Comparison of ENCODE assay signal across 15 mouse cellular contexts in genomic region chr15:89285004-89285403, GRCm38 (mm10). TPM values are rescaled to one million over a fixed set of nuclear protein-coding genes. Genes with fewer than 3 reads are reported as not detected.
DNase-seq lines count a peak whose midpoint lies in the region; ATAC-seq and TF ChIP-seq lines count a peak whose summit lies in the region.
"Had no signal": no experiment of that assay in that cellular context is flagged by ENCODE, and none has a peak within 500 bp of the region (broad histone marks: within the 10 kb centered on the region; RNA-seq: fewer than 3 reads in every experiment).

No protein-coding gene starts in this region.

- H3K9me3 ChIP-seq in erythroblast, embryonic 14.5 days (ENCODE audit: control insufficient read depth, low read length) = no peaks in the 10 kb centered on the region
- H3K9me3 ChIP-seq: embryonic facial prominence, embryonic 12.5 days; lung, embryonic 15.5 days; midbrain, embryonic 10.5 days had no signal

- peaks cover 49% of the 10 kb centered on the region for H3K4me1 ChIP-seq in erythroblast, embryonic 14.5 days (ENCODE audit: control insufficient read depth)
- H3K4me1 ChIP-seq: embryonic facial prominence, embryonic 12.5 days; lung, embryonic 15.5 days had no signal

- peak overlapping the region; percentile 51 for H3K4me3 ChIP-seq in erythroblast, embryonic 14.5 days (replicated peaks)
- no peak overlapping the region for H3K4me3 ChIP-seq in layer of hippocampus, adult 2 months
- H3K4me3 ChIP-seq: embryonic facial prominence, embryonic 12.5 days; lung, embryonic 15.5 days; midbrain, embryonic 10.5 days had no signal

- H3K27me3 ChIP-seq in erythroblast, embryonic 14.5 days (ENCODE audit: control insufficient read depth) = no peaks in the 10 kb centered on the region
- H3K27me3 ChIP-seq: embryonic facial prominence, embryonic 12.5 days; lung, embryonic 15.5 days had no signal

- DNase-seq in layer of hippocampus, adult 2 months (ENCODE audit: low spot score in 2 of 2) = peak in 1 of 2 experiments; percentile 65
- DNase-seq in layer of hippocampus, adult 8-10 months (ENCODE audit: low spot score in 2 of 2) = no peak
- DNase-seq in c-Kit-positive CD71-positive TER-119-positive erythroid progenitor cells, embryonic 14.5 days (ENCODE audit: low spot score) = peak; percentile 58
- DNase-seq in urinary bladder, postnatal 4 days (ENCODE audit: low spot score in 2 of 2) = no peak
- DNase-seq: heart, postnatal 4 days had no signal

- peak overlapping the region; percentile 81 for H3K27ac ChIP-seq in layer of hippocampus, adult 2 months
- H3K27ac ChIP-seq: embryonic facial prominence, embryonic 12.5 days; lung, embryonic 15.5 days; midbrain, embryonic 10.5 days had no signal

- H3K36me3 ChIP-seq in erythroblast, embryonic 14.5 days (ENCODE audit: control insufficient read depth) = peaks cover 100% of the 10 kb centered on the region

- ATAC-seq in erythroblast, adult 5-6 weeks (replicated peaks; ENCODE audit: low FRiP score, poor library complexity, severe bottlenecking) = no peak
- peak; percentile 72 for ATAC-seq in megakaryocyte progenitor cell, adult 5-6 weeks (replicated peaks; ENCODE audit: poor library complexity)
- no peak for ATAC-seq in monocyte, adult 5-6 weeks (replicated peaks; ENCODE audit: insufficient number of reproducible peaks, low FRiP score, low TSS enrichment, poor library complexity, severe bottlenecking)

- no peak for TF ChIP-seq CTCF in layer of hippocampus, adult 2 months (conservative IDR thresholded peaks at IDR 0.05)

RNA-seq across cellular contexts. Expression of gene Sbf1, which starts 30.1 kb away (rescaled TPM):
- 28.7 and 42.5 TPM in 2 replicates for polyA plus RNA-seq in erythroblast, embryonic 14.5 days (2012)
- total RNA-seq in erythroblast, adult 5-6 weeks (2015; ENCODE audit: low replicate concordance) = 38.9 and 39.6 TPM in 2 replicates
- total RNA-seq in erythroblast, adult 5-6 weeks (2017; ENCODE audit: low replicate concordance) = 11.2 and 22.4 TPM in 2 replicates
- 100 to 1,000 TPM; 356 to 361 TPM for total RNA-seq in layer of hippocampus, adult 2 months (2021)
- total RNA-seq in layer of hippocampus, adult 8-10 months (2022) = 100 to 1,000 TPM; 317 to 349 (median 325) TPM
- total RNA-seq in megakaryocyte progenitor cell, adult 5-6 weeks (2015) = 92.1 and 94.9 TPM in 2 replicates
- total RNA-seq in megakaryocyte progenitor cell, adult 5-6 weeks (2017) = 50.0 and 52.1 TPM in 2 replicates
- total RNA-seq in monocyte, adult 5-6 weeks (2017) = 86.3 to 141 TPM (median 130 TPM) in 3 replicates

RNA-seq across cellular contexts. Expression of gene Adm2, which starts 37.5 kb away (rescaled TPM):
- polyA plus RNA-seq in erythroblast, embryonic 14.5 days (2012) = 0.27 and 0.53 TPM in 2 replicates
- not detected in 2 replicates for total RNA-seq in erythroblast, adult 5-6 weeks (2015; ENCODE audit: low replicate concordance)
- not detected in 2 replicates for total RNA-seq in erythroblast, adult 5-6 weeks (2017; ENCODE audit: low replicate concordance)
- not detected for total RNA-seq in layer of hippocampus, adult 2 months (2021)
- not detected for total RNA-seq in layer of hippocampus, adult 8-10 months (2022)
- total RNA-seq in megakaryocyte progenitor cell, adult 5-6 weeks (2015) = not detected in 2 replicates
- not detected in 2 replicates for total RNA-seq in megakaryocyte progenitor cell, adult 5-6 weeks (2017)
- not detected in 3 replicates for total RNA-seq in monocyte, adult 5-6 weeks (2017)
- total RNA-seq: adrenal gland, adult 18-20 months; heart, postnatal 4 days; left cerebral cortex, postnatal 25 days had no signal
- polyA plus RNA-seq: embryonic facial prominence, embryonic 12.5 days; testis, adult 2 months had no signal

RNA-seq across cellular contexts. Expression of gene Miox, which starts 49.2 kb away (rescaled TPM):
- not detected in 2 replicates for polyA plus RNA-seq in erythroblast, embryonic 14.5 days (2012)
- not detected in 2 replicates for total RNA-seq in erythroblast, adult 5-6 weeks (2015; ENCODE audit: low replicate concordance)
- total RNA-seq in erythroblast, adult 5-6 weeks (2017; ENCODE audit: low replicate concordance) = not detected in 2 replicates
- total RNA-seq in layer of hippocampus, adult 2 months (2021) = not detected
- total RNA-seq in layer of hippocampus, adult 8-10 months (2022) = not detected
- not detected in 2 replicates for total RNA-seq in megakaryocyte progenitor cell, adult 5-6 weeks (2015)
- total RNA-seq in megakaryocyte progenitor cell, adult 5-6 weeks (2017) = not detected in 2 replicates
- total RNA-seq in monocyte, adult 5-6 weeks (2017) = not detected in 3 replicates
- total RNA-seq: heart, postnatal 4 days; left cerebral cortex, postnatal 25 days had no signal
- polyA plus RNA-seq: embryonic facial prominence, embryonic 12.5 days; lung, embryonic 15.5 days; midbrain, embryonic 10.5 days had no signal
